Mouse (Mus musculus): ENCODE data around the gene Ak4.

DNA sequence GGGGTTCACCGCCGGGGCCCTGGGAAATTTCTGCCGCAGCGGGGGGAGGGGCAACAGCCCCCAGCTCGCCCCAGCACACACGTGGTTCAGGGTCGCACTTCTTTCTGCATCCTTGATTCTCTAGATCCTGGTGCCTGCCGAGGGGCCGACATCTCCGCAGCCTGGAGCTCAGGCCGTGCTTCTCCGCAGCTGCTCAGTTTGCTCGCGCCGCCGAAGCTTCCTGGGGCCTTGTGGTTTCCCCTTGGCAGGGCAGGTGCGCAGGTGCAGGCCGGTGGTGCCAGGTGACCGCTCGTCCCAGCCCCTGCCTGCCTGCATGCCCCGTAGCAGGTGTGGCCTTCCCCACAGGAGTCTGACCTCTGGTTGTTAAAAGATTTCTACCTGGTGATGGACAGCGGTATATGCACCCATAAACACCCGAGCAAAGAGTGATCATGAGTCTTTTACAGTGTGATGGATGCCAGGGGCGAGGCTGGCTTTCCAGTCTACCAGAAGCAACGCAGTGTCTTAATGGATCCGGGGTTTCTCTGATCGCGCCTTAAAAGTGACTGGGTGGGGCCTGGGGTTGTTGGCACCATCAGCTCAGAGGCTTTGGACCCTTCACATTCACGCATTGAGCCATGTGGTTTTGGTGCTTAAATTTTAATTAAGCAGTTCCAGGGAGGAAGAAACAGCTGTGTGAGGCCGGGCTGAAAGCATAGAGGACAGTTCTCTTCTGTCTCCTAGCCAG, 89.9 kb downstream of the Ak4 start:
- no peak for TF ChIP-seq CTCF (IDR thresholded peaks at IDR 0.05)
- TF ChIP-seq EP300 (IDR thresholded peaks at IDR 0.05): no peak
